Mouse (Mus musculus): ENCODE measurements around the gene Pex19. TPM values are rescaled to one million over a fixed set of nuclear protein-coding genes. Genes with fewer than 3 reads are reported as not detected.

Gene Pex19
- polyA plus RNA-seq, 1 experiment from 2014 or later: 173 TPM

GRCm38 (mm10) chr1:172159970-172160369 is 33.4 kb downstream of the Pex19 start:
- WGBS: 85% methylated on average over 4 of the region's 4 CpGs

GRCm38 (mm10) chr1:172160508-172160907 is 34.0 kb downstream of the Pex19 start:
- H3K4me1 ChIP-seq (replicated peaks; ENCODE audit: control insufficient read depth, insufficient read depth, low read length): no peaks in the 10 kb centered on the region
- no peaks in the 10 kb centered on the region for H3K27me3 ChIP-seq (ENCODE audit: control insufficient read depth, insufficient read depth, low read length)
- H3K4me3 ChIP-seq (ENCODE audit: low read depth, low read length): no peak overlapping the region
- H3K9me3 ChIP-seq (ENCODE audit: control insufficient read depth, low read length): no peaks in the 10 kb centered on the region
- DNase-seq (ENCODE audit: low spot score): no peak
- H3K27ac ChIP-seq (ENCODE audit: low read depth, low read length): no peak overlapping the region
- no peak overlapping the region for H3K9ac ChIP-seq (ENCODE audit: low read depth, low read length)
- no peak overlapping the region for H3K4me2 ChIP-seq (replicated peaks; ENCODE audit: low read depth, low read length)
- no peaks in the 10 kb centered on the region for H3K36me3 ChIP-seq (ENCODE audit: control insufficient read depth, insufficient read depth, low read length)
- no peak for ATAC-seq (ENCODE audit: low FRiP score)

More at GRCm38 (mm10) chr1:172159970-172160369, 33.4 kb downstream of the Pex19 start:
- DNase-seq (ENCODE audit: low spot score): no peak
- Histone ChIP-seq H3K27ac (ENCODE audit: low read depth, low read length) (no peak overlapping the region), H3K4me2 (replicated peaks; ENCODE audit: low read depth, low read length) (no peak overlapping the region), H3K4me3 (ENCODE audit: low read depth, low read length) (no peak overlapping the region), H3K4me1 (replicated peaks; ENCODE audit: control insufficient read depth, insufficient read depth, low read length) (no peaks in the 10 kb centered on the region), H3K9me3 (ENCODE audit: control insufficient read depth, low read length) (no peaks in the 10 kb centered on the region), H3K36me3 (ENCODE audit: control insufficient read depth, insufficient read depth, low read length) (no peaks in the 10 kb centered on the region), H3K9ac (ENCODE audit: low read depth, low read length) (no peak overlapping the region), H3K27me3 (ENCODE audit: control insufficient read depth, insufficient read depth, low read length) (no peaks in the 10 kb centered on the region)
- no peak for ATAC-seq (ENCODE audit: low FRiP score)

GRCm38 (mm10) chr1:172162009-172162408 is 35.5 kb downstream of the Pex19 start:
- no peak overlapping the region for H3K4me3 ChIP-seq (ENCODE audit: low read depth, low read length)
- H3K4me1 ChIP-seq (replicated peaks; ENCODE audit: control insufficient read depth, insufficient read depth, low read length): no peaks in the 10 kb centered on the region
- H3K4me2 ChIP-seq (replicated peaks; ENCODE audit: low read depth, low read length): no peak overlapping the region
- no peaks in the 10 kb centered on the region for H3K36me3 ChIP-seq (ENCODE audit: control insufficient read depth, insufficient read depth, low read length)
- H3K9ac ChIP-seq (ENCODE audit: low read depth, low read length): no peak overlapping the region
- ATAC-seq (ENCODE audit: low FRiP score) (no peak), DNase-seq (ENCODE audit: low spot score) (peak; percentile 45)
- no peaks in the 10 kb centered on the region for H3K27me3 ChIP-seq (ENCODE audit: control insufficient read depth, insufficient read depth, low read length)
- no peaks in the 10 kb centered on the region for H3K9me3 ChIP-seq (ENCODE audit: control insufficient read depth, low read length)
- H3K27ac ChIP-seq (ENCODE audit: low read depth, low read length): no peak overlapping the region
- 95% methylated on average over 1 of the region's 1 CpGs for WGBS

- H3K9me3 ChIP-seq (ENCODE audit: control insufficient read depth, low read length): no peaks in the 10 kb centered on the region
- no peak overlapping the region for H3K9ac ChIP-seq (ENCODE audit: low read depth, low read length)
- H3K36me3 ChIP-seq (ENCODE audit: control insufficient read depth, insufficient read depth, low read length): no peaks in the 10 kb centered on the region; the same call in 1 of the 2 replicates
These were observed 36.4 kb downstream of the Pex19 start for GRCm38 (mm10) chr1:172162959-172163358.

DNA sequence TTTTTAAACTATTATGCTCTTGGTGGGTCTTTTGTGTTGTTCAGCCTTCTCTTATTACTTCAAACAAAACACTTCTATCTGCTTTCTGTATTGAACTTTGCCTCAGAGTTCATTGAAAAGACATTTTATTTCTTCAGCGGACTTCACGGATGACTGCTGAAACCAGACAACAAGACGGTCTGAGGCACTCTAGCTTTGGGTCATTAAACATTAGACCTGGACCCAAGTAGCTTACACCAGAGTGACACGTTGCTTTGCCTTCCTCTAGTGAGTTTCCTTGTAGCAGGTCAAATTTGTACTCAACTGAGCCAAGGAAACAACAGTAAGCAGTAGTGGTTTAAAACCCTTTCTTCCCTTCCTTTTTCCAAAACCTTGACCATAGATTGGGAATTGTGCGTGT is 41.4 kb downstream of the Pex19 start:
- Histone ChIP-seq H3K9ac (ENCODE audit: low read depth, low read length) (no peak overlapping the region), H3K27me3 (ENCODE audit: control insufficient read depth, insufficient read depth, low read length) (no peaks in the 10 kb centered on the region), H3K36me3 (ENCODE audit: control insufficient read depth, insufficient read depth, low read length) (peaks cover 3% of the 10 kb centered on the region), H3K4me3 (ENCODE audit: low read depth, low read length) (no peak overlapping the region), H3K9me3 (ENCODE audit: control insufficient read depth, low read length) (no peaks in the 10 kb centered on the region), H3K4me2 (replicated peaks; ENCODE audit: low read depth, low read length) (no peak overlapping the region), H3K4me1 (replicated peaks; ENCODE audit: control insufficient read depth, insufficient read depth, low read length) (no peaks in the 10 kb centered on the region), H3K27ac (ENCODE audit: low read depth, low read length) (no peak overlapping the region)
- DNase-seq (ENCODE audit: low spot score) (no peak), ATAC-seq (ENCODE audit: low FRiP score) (no peak)
- 81% methylated on average over 5 of the region's 5 CpGs for WGBS

More at GRCm38 (mm10) chr1:172162959-172163358, 36.4 kb downstream of the Pex19 start:
- no peak for DNase-seq (ENCODE audit: low spot score)
- no peaks in the 10 kb centered on the region for H3K27me3 ChIP-seq (ENCODE audit: control insufficient read depth, insufficient read depth, low read length)
- no peak overlapping the region for H3K4me3 ChIP-seq (ENCODE audit: low read depth, low read length)
- no peak for ATAC-seq (ENCODE audit: low FRiP score)
- H3K4me1 ChIP-seq (replicated peaks; ENCODE audit: control insufficient read depth, insufficient read depth, low read length): no peaks in the 10 kb centered on the region
- no peak overlapping the region for H3K27ac ChIP-seq (ENCODE audit: low read depth, low read length)
- WGBS: 92% methylated on average over 6 of the region's 6 CpGs
- H3K4me2 ChIP-seq (replicated peaks; ENCODE audit: low read depth, low read length): no peak overlapping the region

DNA sequence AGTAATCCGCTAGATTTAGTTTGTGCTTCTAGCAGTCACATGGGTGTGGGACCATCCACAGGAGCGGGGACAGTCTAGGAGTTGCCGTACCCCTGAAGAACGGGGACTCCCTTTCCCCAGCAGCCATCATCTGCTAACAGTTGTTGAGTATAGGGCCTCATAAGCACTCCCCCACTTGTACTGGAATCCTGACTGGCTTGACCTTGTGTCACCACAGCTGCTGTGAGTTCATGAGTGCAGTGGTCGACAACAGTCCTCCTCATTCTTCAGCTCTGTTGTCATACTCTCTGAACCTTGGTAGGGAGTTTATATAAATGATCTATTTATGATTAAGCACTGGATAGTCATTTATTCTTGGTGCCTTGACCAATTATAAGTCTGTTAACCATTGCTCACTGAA is 43.3 kb downstream of the Pex19 start:
- WGBS: 94% methylated on average over 5 of the region's 5 CpGs
- DNase-seq (ENCODE audit: low spot score) (no peak), ATAC-seq (ENCODE audit: low FRiP score) (no peak)
- no peak overlapping the region for H3K9ac ChIP-seq (ENCODE audit: low read depth, low read length)
- H3K36me3 ChIP-seq (ENCODE audit: control insufficient read depth, insufficient read depth, low read length): peaks cover 15% of the 10 kb centered on the region
- no peak overlapping the region for H3K27ac ChIP-seq (ENCODE audit: low read depth, low read length)
- no peaks in the 10 kb centered on the region for H3K27me3 ChIP-seq (ENCODE audit: control insufficient read depth, insufficient read depth, low read length)
- no peaks in the 10 kb centered on the region for H3K4me1 ChIP-seq (replicated peaks; ENCODE audit: control insufficient read depth, insufficient read depth, low read length)
- H3K4me2 ChIP-seq (replicated peaks; ENCODE audit: low read depth, low read length): no peak overlapping the region
- no peak overlapping the region for H3K4me3 ChIP-seq (ENCODE audit: low read depth, low read length)
- no peaks in the 10 kb centered on the region for H3K9me3 ChIP-seq (ENCODE audit: control insufficient read depth, low read length)

DNA sequence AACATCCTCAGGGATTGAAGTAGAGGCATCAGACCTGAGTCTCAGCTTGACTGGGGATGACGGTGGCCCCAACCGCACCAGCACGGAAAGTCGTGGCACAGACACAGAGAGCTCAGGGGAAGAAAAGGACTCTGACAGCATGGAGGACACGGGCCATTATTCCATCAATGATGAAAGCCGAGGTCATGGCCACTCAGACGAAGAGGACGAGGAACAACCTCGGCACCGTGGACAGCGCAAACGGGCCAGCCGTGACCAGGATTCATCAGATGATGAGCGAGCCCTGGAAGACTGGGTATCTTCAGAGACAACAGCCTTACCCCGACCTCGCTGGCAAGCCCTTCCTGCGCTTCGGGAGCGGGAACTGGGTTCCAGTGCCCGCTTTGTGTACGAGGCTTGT is 45.8 kb downstream of the Pex19 start:
- Histone ChIP-seq H3K9ac (ENCODE audit: low read depth, low read length) (no peak overlapping the region), H3K36me3 (ENCODE audit: control insufficient read depth, insufficient read depth, low read length) (peaks cover 15% of the 10 kb centered on the region), H3K4me2 (replicated peaks; ENCODE audit: low read depth, low read length) (no peak overlapping the region), H3K9me3 (ENCODE audit: control insufficient read depth, low read length) (no peaks in the 10 kb centered on the region), H3K4me3 (ENCODE audit: low read depth, low read length) (no peak overlapping the region), H3K4me1 (replicated peaks; ENCODE audit: control insufficient read depth, insufficient read depth, low read length) (no peaks in the 10 kb centered on the region), H3K27ac (ENCODE audit: low read depth, low read length) (no peak overlapping the region), H3K27me3 (ENCODE audit: control insufficient read depth, insufficient read depth, low read length) (no peaks in the 10 kb centered on the region)
- DNase-seq (ENCODE audit: low spot score): no peak
- ATAC-seq (ENCODE audit: low FRiP score): no peak
- 91% methylated on average over 21 of the region's 21 CpGs for WGBS

GRCm38 (mm10) chr1:172173181-172173580 is 46.6 kb downstream of the Pex19 start:
- Histone ChIP-seq H3K36me3 (ENCODE audit: control insufficient read depth, insufficient read depth, low read length) (peaks cover 18% of the 10 kb centered on the region), H3K4me3 (ENCODE audit: low read depth, low read length) (no peak overlapping the region), H3K9ac (ENCODE audit: low read depth, low read length) (no peak overlapping the region), H3K27me3 (ENCODE audit: control insufficient read depth, insufficient read depth, low read length) (no peaks in the 10 kb centered on the region), H3K4me2 (replicated peaks; ENCODE audit: low read depth, low read length) (no peak overlapping the region), H3K4me1 (replicated peaks; ENCODE audit: control insufficient read depth, insufficient read depth, low read length) (no peaks in the 10 kb centered on the region), H3K27ac (ENCODE audit: low read depth, low read length) (no peak overlapping the region), H3K9me3 (ENCODE audit: control insufficient read depth, low read length) (no peaks in the 10 kb centered on the region)
- 93% methylated on average over 5 of the region's 5 CpGs for WGBS
- no peak for ATAC-seq (ENCODE audit: low FRiP score)
- DNase-seq (ENCODE audit: low spot score): no peak

DNA sequence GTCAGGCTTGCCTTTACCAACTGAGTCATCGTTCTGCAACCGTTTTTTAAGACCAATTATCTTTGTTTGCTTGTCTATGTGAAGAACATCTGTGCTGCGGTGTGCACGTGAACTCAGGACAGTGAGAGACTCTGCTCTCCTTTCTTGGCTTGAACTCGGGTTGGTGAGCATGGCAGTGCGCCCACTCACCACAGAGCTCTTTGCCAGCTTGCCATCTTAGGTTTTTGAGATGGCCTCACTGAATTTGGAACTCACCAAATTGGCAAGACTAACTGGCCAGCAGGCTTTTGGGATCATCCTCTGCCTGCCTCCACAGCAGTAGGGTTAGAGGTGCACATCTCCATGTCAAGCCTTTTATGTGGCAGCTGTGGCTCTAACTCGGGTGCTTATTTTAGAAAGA is 51.2 kb downstream of the Pex19 start:
- Histone ChIP-seq H3K4me3 (ENCODE audit: low read depth, low read length) (no peak overlapping the region), H3K27ac (ENCODE audit: low read depth, low read length) (no peak overlapping the region), H3K4me2 (replicated peaks; ENCODE audit: low read depth, low read length) (no peak overlapping the region), H3K9me3 (ENCODE audit: control insufficient read depth, low read length) (no peaks in the 10 kb centered on the region), H3K27me3 (ENCODE audit: control insufficient read depth, insufficient read depth, low read length) (no peaks in the 10 kb centered on the region), H3K9ac (ENCODE audit: low read depth, low read length) (no peak overlapping the region), H3K4me1 (replicated peaks; ENCODE audit: control insufficient read depth, insufficient read depth, low read length) (no peaks in the 10 kb centered on the region), H3K36me3 (ENCODE audit: control insufficient read depth, insufficient read depth, low read length) (peaks cover 17% of the 10 kb centered on the region)
- no peak for DNase-seq (ENCODE audit: low spot score)
- 91% methylated on average over 7 of the region's 7 CpGs for WGBS
- no peak for ATAC-seq (ENCODE audit: low FRiP score)

All from hindbrain, embryonic 11.5 days (tissue).